In genomic region chr8:126805365-126806180, GRCm38 (mm10) we compare ENCODE assay signal across 9 mouse cellular contexts.
DNase-seq lines count a peak whose midpoint lies in the region; ATAC-seq and TF ChIP-seq lines count a peak whose summit lies in the region.
"Had no signal": no experiment of that assay in that cellular context is flagged by ENCODE, and none has a peak within 500 bp of the region (broad histone marks: within the 10 kb centered on the region; RNA-seq: fewer than 3 reads in every experiment).

No protein-coding gene starts in this region.

- WGBS in intestine, postnatal 0 days: 47% methylated on average over 13 of the region's 13 CpGs
- WGBS in stomach, embryonic 15.5 days: 41% methylated on average over 13 of the region's 13 CpGs

- no peak overlapping the region for H3K9ac ChIP-seq in intestine, postnatal 0 days (ENCODE audit: low read depth, low read length)
- no peak overlapping the region for H3K9ac ChIP-seq in stomach, embryonic 15.5 days
- H3K9ac ChIP-seq: midbrain, embryonic 12.5 days had no signal

- H3K4me1 ChIP-seq in intestine, postnatal 0 days (replicated peaks; ENCODE audit: control insufficient read depth, insufficient read depth, low read length): 0 out of 2 replicates have a peak, but pooled peaks cover 4% of the 10 kb centered on the region
- H3K4me1 ChIP-seq in stomach, embryonic 15.5 days: peaks cover 12% of the 10 kb centered on the region
- H3K4me1 ChIP-seq: midbrain, embryonic 12.5 days had no signal

- TF ChIP-seq CTCF in intestine, postnatal 0 days (IDR thresholded peaks at IDR 0.05; ENCODE audit: low read depth): no peak

- 0 out of 2 replicates have a peak, but pooled peaks have one; percentile 22 for ATAC-seq in intestine, postnatal 0 days
- peak; percentile 37 for ATAC-seq in stomach, embryonic 15.5 days (ENCODE audit: insufficient read depth, low FRiP score, low read depth)
- no peak for ATAC-seq in megakaryocyte-erythroid progenitor cell, adult 5-6 weeks (replicated peaks; ENCODE audit: low FRiP score, low TSS enrichment, poor library complexity, severe bottlenecking)

- H3K9me3 ChIP-seq in intestine, postnatal 0 days (ENCODE audit: control insufficient read depth): no peaks in the 10 kb centered on the region
- no peaks in the 10 kb centered on the region for H3K9me3 ChIP-seq in stomach, embryonic 15.5 days
- H3K9me3 ChIP-seq: midbrain, embryonic 12.5 days had no signal

- H3K36me3 ChIP-seq in intestine, postnatal 0 days (ENCODE audit: control insufficient read depth, insufficient read depth): no peaks in the 10 kb centered on the region
- H3K36me3 ChIP-seq in stomach, embryonic 15.5 days: no peaks in the 10 kb centered on the region
- H3K36me3 ChIP-seq: midbrain, embryonic 12.5 days had no signal

- H3K4me2 ChIP-seq in intestine, postnatal 0 days (replicated peaks; ENCODE audit: low read depth): no peak overlapping the region
- no peak overlapping the region for H3K4me2 ChIP-seq in stomach, embryonic 15.5 days
- H3K4me2 ChIP-seq: midbrain, embryonic 12.5 days had no signal

- DNase-seq in frontal cortex, postnatal 10 days (ENCODE audit: low spot score in 2 of 2): peak; percentile 35 to 47
- no peak for DNase-seq in frontal cortex, postnatal 25 days (ENCODE audit: low spot score in 2 of 2)
- DNase-seq in adrenal gland, adult 8-10 months: peak; percentile 73
- peak; percentile 100 for DNase-seq in heart, adult 11 months
- peak; percentile 89 to 91 for DNase-seq in lung, adult 18-20 months

- no peaks in the 10 kb centered on the region for H3K27me3 ChIP-seq in intestine, postnatal 0 days (replicated peaks; ENCODE audit: control insufficient read depth, insufficient read depth, low read length)
- no peaks in the 10 kb centered on the region for H3K27me3 ChIP-seq in stomach, embryonic 15.5 days (replicated peaks)

- H3K4me3 ChIP-seq in intestine, postnatal 0 days (ENCODE audit: low read depth, low read length): no peak overlapping the region
- no peak overlapping the region for H3K4me3 ChIP-seq in stomach, embryonic 15.5 days (replicated peaks)
- H3K4me3 ChIP-seq: midbrain, embryonic 12.5 days had no signal

- H3K27ac ChIP-seq in intestine, postnatal 0 days (ENCODE audit: low read depth, low read length): peak overlapping the region; percentile 61
- H3K27ac ChIP-seq in stomach, embryonic 15.5 days: peak overlapping the region; percentile 82
- H3K27ac ChIP-seq: midbrain, embryonic 12.5 days had no signal

Comparison
In these comparisons a context has a peak if more than half of its experiments do, and no peak if none do; other contexts are left out.
1. DNase-seq: peak in frontal cortex, postnatal 10 days (2 of 2), adrenal gland, adult 8-10 months (single experiment), heart, adult 11 months (single experiment) and lung, adult 18-20 months (2 of 2); none in frontal cortex, postnatal 25 days (0 of 2).